Comparison of ENCODE assay signal across 22 mouse cellular contexts in genomic region chr11:33197673-33198072, GRCm38 (mm10). TPM values are rescaled to one million over a fixed set of nuclear protein-coding genes. Genes with fewer than 3 reads are reported as not detected.
DNase-seq lines count a peak whose midpoint lies in the region; ATAC-seq lines count a peak whose summit lies in the region.
"Had no signal": no experiment of that assay in that cellular context is flagged by ENCODE, and none has a peak within 500 bp of the region (broad histone marks: within the 10 kb centered on the region; RNA-seq: fewer than 3 reads in every experiment).

No protein-coding gene starts in this region.

- peaks cover 61% of the 10 kb centered on the region for H3K4me1 ChIP-seq in midbrain, embryonic 10.5 days
- H3K4me1 ChIP-seq in midbrain, embryonic 16.5 days (ENCODE audit: control insufficient read depth, insufficient read depth, low read length) = no peaks in the 10 kb centered on the region
- H3K4me1 ChIP-seq in hindbrain, embryonic 16.5 days (ENCODE audit: control insufficient read depth, insufficient read depth, low read depth, low read length) = peaks cover 9% of the 10 kb centered on the region
- H3K4me1 ChIP-seq in neural tube, embryonic 15.5 days = peaks cover 40% of the 10 kb centered on the region
- H3K4me1 ChIP-seq in intestine, embryonic 16.5 days (ENCODE audit: control insufficient read depth, insufficient read depth, low read length) = peaks cover 15% of the 10 kb centered on the region
- H3K4me1 ChIP-seq in heart, embryonic 10.5 days = peaks cover 26% of the 10 kb centered on the region

- no peaks in the 10 kb centered on the region for H3K36me3 ChIP-seq in midbrain, embryonic 10.5 days
- no peaks in the 10 kb centered on the region for H3K36me3 ChIP-seq in midbrain, embryonic 16.5 days (ENCODE audit: control insufficient read depth, insufficient read depth, low read length)
- no peaks in the 10 kb centered on the region for H3K36me3 ChIP-seq in hindbrain, embryonic 16.5 days (ENCODE audit: control insufficient read depth, insufficient read depth, low read length)
- no peaks in the 10 kb centered on the region for H3K36me3 ChIP-seq in neural tube, embryonic 15.5 days
- H3K36me3 ChIP-seq in intestine, embryonic 16.5 days (ENCODE audit: control insufficient read depth, insufficient read depth, low read length) = no peaks in the 10 kb centered on the region
- H3K36me3 ChIP-seq in heart, embryonic 10.5 days = no peaks in the 10 kb centered on the region
- H3K36me3 ChIP-seq: limb, embryonic 13.5 days; midbrain, embryonic 15.5 days had no signal

- H3K4me2 ChIP-seq in midbrain, embryonic 16.5 days (ENCODE audit: low read length) = no peak overlapping the region
- peak overlapping the region; percentile 20 for H3K4me2 ChIP-seq in hindbrain, embryonic 16.5 days (ENCODE audit: low read length)
- peak overlapping the region; percentile 56 for H3K4me2 ChIP-seq in neural tube, embryonic 15.5 days
- no peak overlapping the region for H3K4me2 ChIP-seq in intestine, embryonic 16.5 days (ENCODE audit: low read depth, low read length)
- H3K4me2 ChIP-seq: limb, embryonic 13.5 days; midbrain, embryonic 15.5 days had no signal

- peaks cover 100% of the 10 kb centered on the region for H3K27me3 ChIP-seq in midbrain, embryonic 10.5 days (ENCODE audit: low read depth, poor library complexity, severe bottlenecking)
- peaks cover 53% of the 10 kb centered on the region for H3K27me3 ChIP-seq in midbrain, embryonic 16.5 days (ENCODE audit: control insufficient read depth, insufficient read depth, low read depth, low read length)
- peaks cover 52% of the 10 kb centered on the region for H3K27me3 ChIP-seq in hindbrain, embryonic 16.5 days (replicated peaks; ENCODE audit: control insufficient read depth, insufficient read depth, low read length)
- peaks cover 66% of the 10 kb centered on the region for H3K27me3 ChIP-seq in neural tube, embryonic 15.5 days (replicated peaks)
- H3K27me3 ChIP-seq in intestine, embryonic 16.5 days (replicated peaks; ENCODE audit: control insufficient read depth, insufficient read depth, low read length) = peaks cover 92% of the 10 kb centered on the region
- H3K27me3 ChIP-seq in heart, embryonic 10.5 days (ENCODE audit: insufficient read depth, poor library complexity, severe bottlenecking) = peaks cover 99% of the 10 kb centered on the region

- WGBS in midbrain, embryonic 10.5 days = 14% methylated on average over 15 of the region's 15 CpGs
- WGBS in midbrain, embryonic 16.5 days = 11% methylated on average over 15 of the region's 15 CpGs
- 11% methylated on average over 15 of the region's 15 CpGs for WGBS in hindbrain, embryonic 16.5 days
- 18% methylated on average over 15 of the region's 15 CpGs for WGBS in neural tube, embryonic 15.5 days
- 21% methylated on average over 15 of the region's 15 CpGs for WGBS in intestine, embryonic 16.5 days
- WGBS in heart, embryonic 10.5 days = 12% methylated on average over 15 of the region's 15 CpGs

- H3K9ac ChIP-seq in midbrain, embryonic 16.5 days (ENCODE audit: low read depth, low read length) = no peak overlapping the region
- H3K9ac ChIP-seq in hindbrain, embryonic 16.5 days (ENCODE audit: low read depth, low read length) = no peak overlapping the region
- no peak overlapping the region for H3K9ac ChIP-seq in neural tube, embryonic 15.5 days (replicated peaks)
- H3K9ac ChIP-seq in intestine, embryonic 16.5 days (ENCODE audit: low read depth, low read length) = no peak overlapping the region
- H3K9ac ChIP-seq: limb, embryonic 13.5 days; liver, postnatal 0 days; midbrain, embryonic 15.5 days had no signal

- peaks cover 13% of the 10 kb centered on the region for H3K9me3 ChIP-seq in midbrain, embryonic 10.5 days (replicated peaks)
- H3K9me3 ChIP-seq in midbrain, embryonic 16.5 days (replicated peaks; ENCODE audit: control insufficient read depth, low read length, poor library complexity, severe bottlenecking) = peaks cover 3% of the 10 kb centered on the region; the same call in 1 of the 2 replicates
- H3K9me3 ChIP-seq in hindbrain, embryonic 16.5 days (ENCODE audit: control insufficient read depth, low read length) = peaks cover 8% of the 10 kb centered on the region
- H3K9me3 ChIP-seq in neural tube, embryonic 15.5 days (replicated peaks) = no peaks in the 10 kb centered on the region
- H3K9me3 ChIP-seq in intestine, embryonic 16.5 days (ENCODE audit: control insufficient read depth, low read length) = no peaks in the 10 kb centered on the region
- peaks cover 6% of the 10 kb centered on the region; the same call in 1 of the 2 replicates for H3K9me3 ChIP-seq in heart, embryonic 10.5 days
- H3K9me3 ChIP-seq: midbrain, embryonic 15.5 days had no signal

- no peak for ATAC-seq in cerebellum, adult (ENCODE audit: insufficient number of reproducible peaks, low FRiP score, low TSS enrichment)
- ATAC-seq in midbrain, embryonic 16.5 days = no peak
- ATAC-seq in hindbrain, embryonic 16.5 days = no peak
- ATAC-seq in neural tube, embryonic 15.5 days (ENCODE audit: low FRiP score) = no peak
- ATAC-seq in intestine, embryonic 16.5 days = no peak
- ATAC-seq: liver, postnatal 0 days; midbrain, embryonic 15.5 days had no signal

- no peak overlapping the region for H3K27ac ChIP-seq in midbrain, embryonic 10.5 days (replicated peaks)
- no peak overlapping the region for H3K27ac ChIP-seq in midbrain, embryonic 16.5 days (ENCODE audit: low read length)
- peak overlapping the region; percentile 20; the same call in 1 of the 2 replicates for H3K27ac ChIP-seq in hindbrain, embryonic 16.5 days (ENCODE audit: low read depth, low read length)
- H3K27ac ChIP-seq in neural tube, embryonic 15.5 days (replicated peaks) = peak overlapping the region; percentile 90
- H3K27ac ChIP-seq in intestine, embryonic 16.5 days (ENCODE audit: low read length) = no peak overlapping the region
- no peak overlapping the region for H3K27ac ChIP-seq in heart, embryonic 10.5 days
- H3K27ac ChIP-seq: limb, embryonic 13.5 days; midbrain, embryonic 15.5 days had no signal

- peak; percentile 55 for DNase-seq in cerebellum, adult 11 months
- peak; percentile 39 for DNase-seq in midbrain, embryonic 10.5 days (ENCODE audit: low spot score)
- no peak for DNase-seq in heart, embryonic 10.5 days (ENCODE audit: low spot score)
- DNase-seq: adrenal gland, adult 8-10 months; gastrocnemius, postnatal 36 days; layer of hippocampus, postnatal 36 days; liver, postnatal 0 days; lung, postnatal 36 days; spleen, adult 18-20 months; thymus, postnatal 14 days had no signal

- H3K4me3 ChIP-seq in midbrain, embryonic 10.5 days = no peak overlapping the region
- no peak overlapping the region for H3K4me3 ChIP-seq in midbrain, embryonic 16.5 days (ENCODE audit: low read depth, low read length)
- 0 out of 2 replicates have a peak overlapping the region, but pooled peaks have one; percentile 4 for H3K4me3 ChIP-seq in hindbrain, embryonic 16.5 days (ENCODE audit: low read length)
- H3K4me3 ChIP-seq in neural tube, embryonic 15.5 days (replicated peaks) = peak overlapping the region; percentile 47; the same call in 1 of the 2 replicates
- H3K4me3 ChIP-seq in intestine, embryonic 16.5 days (ENCODE audit: low read length) = no peak overlapping the region
- H3K4me3 ChIP-seq in heart, embryonic 10.5 days = no peak overlapping the region
- H3K4me3 ChIP-seq: erythroblast, embryonic 14.5 days; limb, embryonic 13.5 days; midbrain, embryonic 15.5 days had no signal

RNA-seq across cellular contexts. Expression of gene Tlx3, which starts 5.7 kb away (rescaled TPM):
- 2.0 and 3.3 TPM in 2 replicates for polyA plus RNA-seq in midbrain, embryonic 10.5 days (2016; fragmentation: Nextera tagmentation; extraction: Ambion mirVana)
- polyA plus RNA-seq in midbrain, embryonic 16.5 days (2015; fragmentation: Nextera tagmentation; extraction: Ambion mirVana) = 0.85 and 0.89 TPM in 2 replicates
- polyA plus RNA-seq in hindbrain, embryonic 16.5 days (2015; fragmentation: Nextera tagmentation; extraction: Ambion mirVana) = 9.1 and 11.5 TPM in 2 replicates
- polyA plus RNA-seq in neural tube, embryonic 15.5 days (2015; fragmentation: Nextera tagmentation; extraction: Ambion mirVana) = 20.3 and 23.2 TPM in 2 replicates
- polyA plus RNA-seq in intestine, embryonic 16.5 days (2015; fragmentation: Nextera tagmentation; extraction: Ambion mirVana) = not detected in 2 replicates
- polyA plus RNA-seq in heart, embryonic 10.5 days (2016; fragmentation: Nextera tagmentation; extraction: Ambion mirVana) = 0.28 TPM in 1 of 2 replicates, not detected in the other
- polyA plus RNA-seq: frontal cortex, adult 2 months; kidney, embryonic 14.5 days; large intestine, adult 2 months; limb, embryonic 13.5 days; liver, postnatal 0 days; stomach, embryonic 16.5 days had no signal

RNA-seq across cellular contexts. Expression of gene Npm1, which starts 34.7 kb away (rescaled TPM):
- 1,028 and 1,324 TPM in 2 replicates for polyA plus RNA-seq in midbrain, embryonic 10.5 days (2016; fragmentation: Nextera tagmentation; extraction: Ambion mirVana)
- polyA plus RNA-seq in midbrain, embryonic 16.5 days (2015; fragmentation: Nextera tagmentation; extraction: Ambion mirVana) = 349 and 380 TPM in 2 replicates
- polyA plus RNA-seq in hindbrain, embryonic 16.5 days (2015; fragmentation: Nextera tagmentation; extraction: Ambion mirVana) = 351 and 353 TPM in 2 replicates
- polyA plus RNA-seq in neural tube, embryonic 15.5 days (2015; fragmentation: Nextera tagmentation; extraction: Ambion mirVana) = 369 and 576 TPM in 2 replicates
- polyA plus RNA-seq in intestine, embryonic 16.5 days (2015; fragmentation: Nextera tagmentation; extraction: Ambion mirVana) = 689 and 790 TPM in 2 replicates
- 705 and 1,033 TPM in 2 replicates for polyA plus RNA-seq in heart, embryonic 10.5 days (2016; fragmentation: Nextera tagmentation; extraction: Ambion mirVana)

RNA-seq across cellular contexts. Expression of gene Fgf18, which starts 50.5 kb away (rescaled TPM):
- polyA plus RNA-seq in midbrain, embryonic 10.5 days (2016; fragmentation: Nextera tagmentation; extraction: Ambion mirVana) = 6.5 and 8.8 TPM in 2 replicates
- polyA plus RNA-seq in midbrain, embryonic 16.5 days (2015; fragmentation: Nextera tagmentation; extraction: Ambion mirVana) = 2.7 and 4.8 TPM in 2 replicates
- 7.2 and 9.0 TPM in 2 replicates for polyA plus RNA-seq in hindbrain, embryonic 16.5 days (2015; fragmentation: Nextera tagmentation; extraction: Ambion mirVana)
- 9.2 and 9.7 TPM in 2 replicates for polyA plus RNA-seq in neural tube, embryonic 15.5 days (2015; fragmentation: Nextera tagmentation; extraction: Ambion mirVana)
- 0.83 and 1.9 TPM in 2 replicates for polyA plus RNA-seq in intestine, embryonic 16.5 days (2015; fragmentation: Nextera tagmentation; extraction: Ambion mirVana)
- 1.1 and 2.6 TPM in 2 replicates for polyA plus RNA-seq in heart, embryonic 10.5 days (2016; fragmentation: Nextera tagmentation; extraction: Ambion mirVana)
- polyA plus RNA-seq: erythroblast, embryonic 14.5 days had no signal

Comparison
In these comparisons a context has a peak if more than half of its experiments do, and no peak if none do; other contexts are left out.
1. H3K27ac ChIP-seq: peak in hindbrain, embryonic 16.5 days (single experiment) and neural tube, embryonic 15.5 days (single experiment); none in midbrain, embryonic 10.5 days (single experiment), midbrain, embryonic 16.5 days (single experiment), intestine, embryonic 16.5 days (single experiment) and heart, embryonic 10.5 days (single experiment).
2. H3K4me3 ChIP-seq: peak in hindbrain, embryonic 16.5 days (single experiment) and neural tube, embryonic 15.5 days (single experiment); none in midbrain, embryonic 10.5 days (single experiment), midbrain, embryonic 16.5 days (single experiment), intestine, embryonic 16.5 days (single experiment) and heart, embryonic 10.5 days (single experiment).
3. H3K4me2 ChIP-seq: peak in hindbrain, embryonic 16.5 days (single experiment) and neural tube, embryonic 15.5 days (single experiment); none in midbrain, embryonic 16.5 days (single experiment) and intestine, embryonic 16.5 days (single experiment).